Mouse (Mus musculus) midbrain, embryonic 16.5 days (tissue): ENCODE data around the gene Pcbd1. TPM values are rescaled to one million over a fixed set of nuclear protein-coding genes. Genes with fewer than 3 reads are reported as not detected.

Experiments
- ATAC-seq: fragments of 200-750 bp; cut with Nextera tagmentation; 2 replicates; pipeline ENCODE4 v1.8.0; 2017; ENCODE audit warnings: moderate TSS enrichment
- H3K27ac ChIP-seq: fragments of 300-500 bp; sonication (generic); 2 replicates; pipeline ENCODE4 v1.5.1; 2014; ENCODE audit warnings: mild to moderate bottlenecking, low read length, mixed read lengths
- H3K27me3 ChIP-seq: fragments of 300-500 bp; sonication (generic); 2 replicates; pipeline ENCODE4 v1.6.1; 2014; ENCODE audit warnings: low read depth, low read length, mixed read lengths; ENCODE audit not compliant: control insufficient read depth, insufficient read depth
- H3K36me3 ChIP-seq: fragments of 300-500 bp; sonication (generic); 2 replicates; pipeline ENCODE4 v1.6.1; 2014; ENCODE audit warnings: mild to moderate bottlenecking, low read length, moderate library complexity, mixed read lengths; ENCODE audit not compliant: control insufficient read depth, insufficient read depth
- H3K4me1 ChIP-seq: fragments of 300-500 bp; sonication (generic); 2 replicates; pipeline ENCODE4 v1.6.1; 2014; ENCODE audit warnings: mild to moderate bottlenecking, low read length, mixed read lengths; ENCODE audit not compliant: control insufficient read depth, insufficient read depth
- H3K4me2 ChIP-seq: fragments of 300-500 bp; sonication (generic); 2 replicates; pipeline ENCODE4 v1.6.1; 2014; ENCODE audit warnings: mild to moderate bottlenecking, low read length, mixed read lengths
- H3K4me3 ChIP-seq: fragments of 300-500 bp; sonication (generic); 2 replicates; pipeline ENCODE4 v1.5.1; 2014; ENCODE audit warnings: low read depth, mild to moderate bottlenecking, low read length, moderate library complexity, mixed read lengths
- H3K9ac ChIP-seq: fragments of 300-500 bp; sonication (generic); 2 replicates; pipeline ENCODE4 v1.6.1; 2014; ENCODE audit warnings: low read depth, low read length, mixed read lengths
- H3K9me3 ChIP-seq: fragments of 300-500 bp; sonication (generic); replicated peaks from 2 replicates; pipeline ENCODE4 v1.6.1; 2014; ENCODE audit warnings: mild to moderate bottlenecking, low read length, mixed read lengths; ENCODE audit not compliant: control insufficient read depth, poor library complexity, severe bottlenecking
- WGBS: fragments of 180-500 bp; shearing (Covaris S2); extraction: QIAGEN DNeasy Blood & Tissue Kit; methylation state at CpG from one replicate; pipeline ENCODE4 v1.1.7; 2014; 5-methylcytosine and 5-hydroxymethylcytosine counted together
- microRNA-seq: library from miRNA; unstranded; fragments of <30 nt; microRNA quantifications from one replicate; pipeline ENCODE4, GENCODE M21; 2017
- polyA plus RNA-seq: library from polyadenylated mRNA; unstranded; fragments of >200 nt; fragmentation: Nextera tagmentation; extraction: Ambion mirVana; gene quantifications from 2 replicates; pipeline ENCODE4 v1.2.1, GENCODE M21; 2015

The Pcbd1 gene
- polyA plus RNA-seq, 1 experiment from 2014 or later, result 52.9 TPM

DNA sequence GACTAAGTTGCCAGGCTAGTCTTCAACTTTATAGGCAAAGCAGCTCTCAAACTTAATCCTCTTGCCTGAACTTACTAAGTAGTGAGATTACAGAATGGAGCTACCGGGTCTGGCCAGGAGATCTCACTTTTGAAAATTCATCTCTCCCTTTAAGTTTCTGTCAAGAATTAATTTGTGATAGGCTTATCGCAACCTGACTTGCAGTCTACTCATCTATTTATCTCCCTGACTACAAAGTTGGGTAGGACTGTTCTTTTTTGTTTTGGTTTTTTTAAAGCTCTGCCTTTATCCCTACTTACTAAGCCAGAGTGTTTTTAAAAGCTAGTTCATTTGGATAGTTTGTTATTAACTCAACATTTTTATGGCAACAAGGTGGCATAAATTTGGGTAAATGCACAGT, 35.3 kb downstream of the Pcbd1 start:
- WGBS, result 92% methylated on average over 2 of the region's 2 CpGs
- H3K9ac ChIP-seq, result no peak overlapping the region
- no peak overlapping the region for H3K4me3 ChIP-seq
- H3K27me3 ChIP-seq, result no peaks in the 10 kb centered on the region
- no peak for ATAC-seq
- H3K36me3 ChIP-seq, result peaks cover 15% of the 10 kb centered on the region
- no peak overlapping the region for H3K4me2 ChIP-seq
- no peaks in the 10 kb centered on the region for H3K4me1 ChIP-seq
- H3K9me3 ChIP-seq, result no peaks in the 10 kb centered on the region
- no peak overlapping the region for H3K27ac ChIP-seq

DNA sequence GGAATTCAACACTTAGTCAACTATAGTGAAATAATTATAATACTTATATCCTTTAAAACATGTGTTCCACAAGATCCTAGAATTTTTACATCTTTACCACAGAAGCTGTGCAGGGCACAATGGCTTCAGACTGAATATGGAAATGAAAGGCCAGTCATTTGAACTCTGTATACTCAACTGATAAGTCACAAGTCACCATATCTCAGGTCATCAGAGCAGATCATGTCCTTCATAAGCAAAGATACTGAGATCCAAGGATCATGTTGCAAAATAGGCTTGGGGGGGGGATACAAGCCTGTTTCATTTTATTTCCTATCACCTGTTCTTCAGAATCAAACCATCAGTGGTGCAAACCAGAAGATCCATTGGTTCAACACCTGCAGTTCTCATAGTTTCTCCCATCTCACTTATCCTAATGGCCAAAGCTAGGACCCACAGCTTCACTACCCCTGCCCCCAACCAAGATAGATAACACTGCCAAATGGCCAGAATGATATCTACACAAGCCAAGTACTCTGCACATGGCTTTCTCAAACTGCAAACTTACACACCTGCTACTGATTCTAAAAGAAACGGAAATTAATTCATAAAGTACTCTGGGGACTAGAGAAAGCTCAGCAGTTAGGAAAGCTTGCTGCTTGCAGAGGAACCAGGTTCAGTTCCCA, 39.7 kb downstream of the Pcbd1 start:
- H3K4me1 ChIP-seq, result no peaks in the 10 kb centered on the region
- 89% methylated on average over 1 of the region's 1 CpGs for WGBS
- no peak overlapping the region for H3K9ac ChIP-seq
- no peak overlapping the region for H3K4me2 ChIP-seq
- H3K27me3 ChIP-seq, result no peaks in the 10 kb centered on the region
- H3K9me3 ChIP-seq, result no peaks in the 10 kb centered on the region
- H3K4me3 ChIP-seq, result no peak overlapping the region
- H3K36me3 ChIP-seq, result peaks cover 5% of the 10 kb centered on the region
- H3K27ac ChIP-seq, result no peak overlapping the region
- ATAC-seq, result no peak

GRCm38 (mm10) chr10:61130959-61131358, 41.8 kb downstream of the Pcbd1 start:
- no peak overlapping the region for H3K4me3 ChIP-seq
- H3K4me1 ChIP-seq, result no peaks in the 10 kb centered on the region
- no peak overlapping the region for H3K4me2 ChIP-seq
- no peak overlapping the region for H3K9ac ChIP-seq
- H3K27me3 ChIP-seq, result no peaks in the 10 kb centered on the region
- ATAC-seq, result no peak
- WGBS, result 88% methylated on average over 3 of the region's 3 CpGs
- H3K27ac ChIP-seq, result no peak overlapping the region
- no peaks in the 10 kb centered on the region for H3K9me3 ChIP-seq
- H3K36me3 ChIP-seq, result peaks cover 5% of the 10 kb centered on the region

GRCm38 (mm10) chr10:61134041-61134440, 44.9 kb downstream of the Pcbd1 start:
- H3K9ac ChIP-seq, result no peak overlapping the region
- H3K9me3 ChIP-seq, result no peaks in the 10 kb centered on the region
- no peaks in the 10 kb centered on the region for H3K27me3 ChIP-seq
- no peak for ATAC-seq
- no peaks in the 10 kb centered on the region for H3K4me1 ChIP-seq
- no peak overlapping the region for H3K4me3 ChIP-seq
- WGBS, result 67% methylated on average over 4 of the region's 4 CpGs
- H3K4me2 ChIP-seq, result no peak overlapping the region
- no peak overlapping the region for H3K27ac ChIP-seq
- H3K36me3 ChIP-seq, result 0 out of 2 replicates have a peak, but pooled peaks cover 2% of the 10 kb centered on the region

- ATAC-seq, result no peak
- Histone ChIP-seq H3K9me3 (no peaks in the 10 kb centered on the region), H3K4me2 (no peak overlapping the region), H3K4me1 (no peaks in the 10 kb centered on the region), H3K4me3 (no peak overlapping the region), H3K27me3 (no peaks in the 10 kb centered on the region), H3K36me3 (0 out of 2 replicates have a peak, but pooled peaks cover 2% of the 10 kb centered on the region), H3K27ac (no peak overlapping the region), H3K9ac (no peak overlapping the region)
- 64% methylated on average over 3 of the region's 3 CpGs for WGBS
Observed at GRCm38 (mm10) chr10:61135226-61135839, 46.2 kb downstream of the Pcbd1 start.

DNA sequence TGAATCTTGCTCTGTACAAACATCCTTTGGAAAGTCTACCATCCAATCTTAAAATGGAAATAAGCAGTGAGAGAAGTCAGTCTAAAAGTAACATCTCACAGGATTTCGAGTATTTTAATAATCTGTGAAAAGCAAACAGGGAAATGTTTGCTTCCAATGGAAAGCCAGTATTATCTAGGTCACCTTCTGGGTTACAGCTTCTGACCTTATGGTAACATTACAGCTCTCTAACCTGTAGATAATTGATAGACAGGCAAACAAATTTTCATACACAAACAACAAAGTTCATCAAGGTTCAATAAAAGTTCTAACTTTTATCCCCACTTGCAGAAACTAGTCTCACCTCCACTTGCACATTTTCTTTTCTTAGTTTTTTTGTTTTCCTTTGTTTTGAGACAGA, 48.4 kb downstream of the Pcbd1 start:
- ATAC-seq, result no peak
- H3K4me3 ChIP-seq, result no peak overlapping the region
- H3K4me1 ChIP-seq, result no peaks in the 10 kb centered on the region
- no peaks in the 10 kb centered on the region for H3K9me3 ChIP-seq
- H3K27me3 ChIP-seq, result no peaks in the 10 kb centered on the region
- no peak overlapping the region for H3K9ac ChIP-seq
- no peak overlapping the region for H3K4me2 ChIP-seq
- H3K27ac ChIP-seq, result no peak overlapping the region
- 81% methylated on average over 1 of the region's 1 CpGs for WGBS
- 0 out of 2 replicates have a peak, but pooled peaks cover 2% of the 10 kb centered on the region for H3K36me3 ChIP-seq

DNA sequence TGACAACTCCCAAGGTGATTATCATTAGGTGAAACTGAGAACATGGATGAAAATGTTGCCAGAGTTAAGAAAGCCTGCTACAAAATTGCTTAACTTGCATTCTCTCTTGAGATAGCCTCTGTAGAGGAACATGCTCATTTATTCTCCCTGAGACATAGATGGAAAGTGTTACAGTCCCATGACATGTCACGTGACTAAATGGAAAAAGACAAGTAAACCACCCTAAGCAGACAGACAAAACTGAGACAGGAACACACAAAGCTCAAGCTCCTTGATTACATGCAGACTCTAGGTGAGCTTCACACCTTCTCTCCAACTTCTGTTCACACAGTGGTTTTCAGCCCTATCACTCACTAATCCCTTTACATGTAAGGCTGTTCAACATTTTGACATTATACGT, 54.2 kb downstream of the Pcbd1 start:
- Histone ChIP-seq H3K4me3 (no peak overlapping the region), H3K27ac (no peak overlapping the region), H3K27me3 (no peaks in the 10 kb centered on the region), H3K9ac (no peak overlapping the region), H3K4me1 (peaks cover 4% of the 10 kb centered on the region), H3K9me3 (no peaks in the 10 kb centered on the region), H3K36me3 (no peaks in the 10 kb centered on the region), H3K4me2 (no peak overlapping the region)
- no peak for ATAC-seq
- WGBS, result 91% methylated on average over 2 of the region's 2 CpGs

Small RNAs within 50 kb of the gene (microRNA-seq; reads per million reads assigned to microRNA genes)
- not detected for gene Gm44308

Other genes with a start within 250 kb of the Pcbd1 start
- gene Sgpl1, start 58.4 kb downstream of the Pcbd1 start, polyA plus RNA-seq, result 42.8 and 45.7 TPM in 2 replicates
- 0.16 TPM in 1 of 2 replicates, not detected in the other for gene Tbata, start 82.6 kb downstream of the Pcbd1 start, polyA plus RNA-seq
- 0.24 and 0.29 TPM in 2 replicates for gene Adamts14, start 184.1 kb downstream of the Pcbd1 start, polyA plus RNA-seq
- gene Prf1, start 208.5 kb downstream of the Pcbd1 start, polyA plus RNA-seq, result not detected in 2 replicates